Mouse (Mus musculus): ENCODE data around the gene Adgrg2. TPM values are rescaled to one million over a fixed set of nuclear protein-coding genes. Genes with fewer than 3 reads are reported as not detected.

The Adgrg2 gene
- total and polyA plus RNA-seq, 3 experiments = not detected

- H3K9me3 ChIP-seq (replicated peaks; ENCODE audit: low read length) = no peaks in the 10 kb centered on the region
- no peak overlapping the region for H3K27ac ChIP-seq (ENCODE audit: insufficient read depth, low read depth)
- TF ChIP-seq E2F4 (IDR thresholded peaks at IDR 0.05; ENCODE audit: insufficient replicate concordance, low read depth, low read length) (no peak), HCFC1 (IDR thresholded peaks at IDR 0.05; ENCODE audit: low read depth, low read length) (no peak), ZC3H11A (IDR thresholded peaks at IDR 0.05; ENCODE audit: low read depth, low read length) (no peak), GABPA (IDR thresholded peaks at IDR 0.05; ENCODE audit: insufficient replicate concordance, low read depth, low read length) (no peak), MXI1 (IDR thresholded peaks at IDR 0.05; ENCODE audit: low read depth, low read length) (no peak), USF2 (conservative IDR thresholded peaks at IDR 0.05; ENCODE audit: low read depth, low read length) (no peak), JUND (conservative IDR thresholded peaks at IDR 0.05; ENCODE audit: low read depth, low read length) (no peak), CTCF (conservative IDR thresholded peaks at IDR 0.05 in 1 of 2, IDR thresholded peaks at IDR 0.05 in 1 of 2; ENCODE audit: low read depth in 2 of 2, low read length in 2 of 2) (no peak), CHD1 (IDR thresholded peaks at IDR 0.05; ENCODE audit: low read depth, low read length) (no peak), CHD2 (IDR thresholded peaks at IDR 0.05; ENCODE audit: low read length) (no peak), PAX5 (IDR thresholded peaks at IDR 0.05; ENCODE audit: low read length) (no peak), ZKSCAN1 (IDR thresholded peaks at IDR 0.05; ENCODE audit: borderline replicate concordance, low read depth, low read length) (no peak), ETS1 (conservative IDR thresholded peaks at IDR 0.05; ENCODE audit: low read depth, low read length) (no peak), MAX (IDR thresholded peaks at IDR 0.05; ENCODE audit: low read length) (no peak), SMC3 (IDR thresholded peaks at IDR 0.05; ENCODE audit: low read depth, low read length) (no peak), NELFE (IDR thresholded peaks at IDR 0.05; ENCODE audit: low read depth, low read length) (no peak), USF1 (IDR thresholded peaks at IDR 0.05; ENCODE audit: low read depth, low read length) (no peak), UBTF (IDR thresholded peaks at IDR 0.05; ENCODE audit: low read depth, low read length) (no peak)
- H3K36me3 ChIP-seq (replicated peaks in 1 of 2; ENCODE audit: control insufficient read depth in 1 of 2, insufficient read depth in 1 of 2, low read length in 1 of 2) = no peaks in the 10 kb centered on the region
- DNase-seq (ENCODE audit: extremely low read depth) = no peak
- peaks cover 0 to 8% of the 10 kb centered on the region in 2 experiments; a peak in 2 of 4 replicates for H3K4me1 ChIP-seq (ENCODE audit: control insufficient read depth in 1 of 2, insufficient read depth in 2 of 2)
- H3K27me3 ChIP-seq (replicated peaks) = no peaks in the 10 kb centered on the region
- dilution Hi-C loops (cut with MboI; ENCODE audit: extremely low pct_ligation_motif_present, extremely low pct_unique_long_range_greater_than_20kb, low sequenced_read_pairs) (no loop called here), in situ Hi-C loops (cut with MboI; ENCODE audit: low pct_ligation_motif_present, low pct_unique_long_range_greater_than_20kb, low sequenced_read_pairs) (no loop called here)
- no peak overlapping the region for H3K4me2 ChIP-seq (ENCODE audit: insufficient read depth, low read depth, poor library complexity, severe bottlenecking)
- H3K9ac ChIP-seq (ENCODE audit: insufficient read depth, low read depth) = no peak overlapping the region
- H3K79me2 ChIP-seq (replicated peaks; ENCODE audit: control insufficient read depth, extremely low read depth, insufficient read depth, poor library complexity, severe bottlenecking) = no peaks in the 10 kb centered on the region
- no peak overlapping the region for H3K4me3 ChIP-seq (replicated peaks in 1 of 3; ENCODE audit: low read depth in 2 of 3, low read length in 2 of 3, poor library complexity in 1 of 3)
Measured at GRCm38 (mm10) chrX:160351967-160352677, 38.4 kb upstream of the Adgrg2 start.

GRCm38 (mm10) chrX:160384748-160385501, 5.6 kb upstream of the Adgrg2 start:
- dilution Hi-C loops (cut with MboI; ENCODE audit: extremely low pct_ligation_motif_present, extremely low pct_unique_long_range_greater_than_20kb, low sequenced_read_pairs) = no loop called here
- in situ Hi-C loops (cut with MboI; ENCODE audit: low pct_ligation_motif_present, low pct_unique_long_range_greater_than_20kb, low sequenced_read_pairs) = no loop called here
- Histone ChIP-seq H3K9ac (ENCODE audit: insufficient read depth, low read depth) (no peak overlapping the region), H3K9me3 (replicated peaks; ENCODE audit: low read length) (no peaks in the 10 kb centered on the region), H3K79me2 (replicated peaks; ENCODE audit: control insufficient read depth, extremely low read depth, insufficient read depth, poor library complexity, severe bottlenecking) (no peaks in the 10 kb centered on the region), H3K4me1 (ENCODE audit: control insufficient read depth in 1 of 2, insufficient read depth in 2 of 2) (no peaks in the 10 kb centered on the region), H3K27me3 (replicated peaks) (no peaks in the 10 kb centered on the region), H3K4me2 (ENCODE audit: insufficient read depth, low read depth, poor library complexity, severe bottlenecking) (0 out of 2 replicates have a peak overlapping the region, but pooled peaks have one; percentile 9), H3K36me3 (replicated peaks in 1 of 2; ENCODE audit: control insufficient read depth in 1 of 2, insufficient read depth in 1 of 2, low read length in 1 of 2) (no peaks in the 10 kb centered on the region), H3K27ac (ENCODE audit: insufficient read depth, low read depth) (no peak overlapping the region), H3K4me3 (replicated peaks in 1 of 3; ENCODE audit: low read depth in 2 of 3, low read length in 2 of 3, poor library complexity in 1 of 3) (no peak overlapping the region)
- TF ChIP-seq CTCF (conservative IDR thresholded peaks at IDR 0.05 in 1 of 2, IDR thresholded peaks at IDR 0.05 in 1 of 2; ENCODE audit: low read depth in 2 of 2, low read length in 2 of 2) (no peak), RCOR1 (conservative IDR thresholded peaks at IDR 0.05; ENCODE audit: low read depth, low read length) (no peak), ZNF384 (IDR thresholded peaks at IDR 0.05; ENCODE audit: low read depth, low read length) (no peak), TCF12 (IDR thresholded peaks at IDR 0.05; ENCODE audit: low read depth, low read length) (no peak), IRF4 (IDR thresholded peaks at IDR 0.05; ENCODE audit: low read depth, low read length) (no peak), MXI1 (IDR thresholded peaks at IDR 0.05; ENCODE audit: low read depth, low read length) (no peak), POLR2AphosphoS2 (IDR thresholded peaks at IDR 0.05; ENCODE audit: low read depth, low read length) (no peak), POLR2A (IDR thresholded peaks at IDR 0.05; ENCODE audit: low read depth, low read length) (no peak), SMC3 (IDR thresholded peaks at IDR 0.05; ENCODE audit: low read depth, low read length) (no peak)
- peak; percentile 3 for DNase-seq (ENCODE audit: extremely low read depth)
